Mouse (Mus musculus): ENCODE measurements around the gene Pcdh19.

Gene Pcdh19

DNA sequence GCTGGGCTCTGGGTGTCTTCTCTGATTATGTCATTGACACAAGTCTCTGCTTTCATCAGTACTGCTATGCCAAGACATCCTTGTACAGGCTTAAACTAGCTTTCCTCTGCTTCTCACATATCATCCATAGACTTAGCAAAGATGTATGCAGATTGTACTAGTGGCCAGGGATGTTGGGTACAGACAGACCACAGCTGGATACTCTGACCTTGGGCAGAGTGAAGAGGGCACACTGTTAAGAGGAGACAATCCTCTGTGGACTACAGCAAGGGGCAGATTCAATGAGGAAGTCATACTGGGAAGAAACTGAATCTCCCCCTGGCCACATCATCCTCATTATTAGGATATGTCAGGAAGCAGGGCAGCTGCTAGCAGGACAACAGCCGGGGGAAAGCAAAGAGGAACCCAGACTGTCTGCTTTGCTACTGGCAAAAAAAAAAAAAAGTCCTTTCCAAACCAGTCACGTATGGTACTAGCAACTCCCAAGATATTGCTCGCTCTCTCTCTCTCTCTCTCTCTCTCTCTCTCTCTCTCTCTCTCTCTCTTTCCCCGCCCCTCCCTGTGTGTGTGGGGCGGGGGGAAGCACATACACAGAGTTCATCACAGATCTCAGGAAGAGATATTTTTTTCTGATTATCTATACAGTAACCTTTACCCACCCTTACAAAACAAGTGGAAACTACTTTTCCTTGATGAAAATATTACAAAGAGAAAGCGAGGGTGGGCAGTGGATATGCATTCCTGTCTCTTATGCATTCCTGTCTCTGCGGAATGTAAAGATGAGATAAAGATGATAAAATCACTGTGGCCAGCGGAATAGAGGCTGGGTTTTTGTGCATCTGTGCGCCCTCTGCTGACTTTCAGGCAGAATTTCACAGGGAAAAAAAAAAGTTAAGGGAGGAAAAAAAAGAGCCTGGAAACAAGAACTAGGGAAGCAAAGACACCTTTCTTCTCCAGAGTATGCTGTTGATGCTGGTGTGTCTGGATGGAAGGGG, 31.2 kb downstream of the Pcdh19 start:
- no peak for DNase-seq (ENCODE audit: low read depth)

GRCm38 (mm10) chrX:133655876-133656538, 32.8 kb downstream of the Pcdh19 start:
- DNase-seq (ENCODE audit: low read depth): no peak

- DNase-seq (ENCODE audit: low read depth): no peak
Observed at GRCm38 (mm10) chrX:133655196-133655595, 33.6 kb downstream of the Pcdh19 start.

DNA sequence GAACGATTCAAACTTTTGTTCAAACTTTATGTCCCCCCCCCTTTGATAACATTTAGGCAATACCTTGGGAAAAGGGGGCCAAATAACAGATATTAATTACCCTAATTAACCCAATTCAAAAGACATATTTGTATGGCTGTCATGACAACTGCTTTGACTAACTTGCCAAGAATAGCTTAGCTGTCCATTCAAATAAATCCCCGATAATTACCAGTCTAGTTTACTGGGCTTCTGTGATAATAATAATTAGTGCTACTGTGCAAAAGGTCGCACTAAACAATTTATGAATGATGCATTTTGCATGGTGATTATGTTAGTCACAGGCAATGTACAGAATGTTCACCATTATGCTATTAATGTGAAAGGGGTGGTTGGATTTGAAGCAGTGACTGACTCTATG, 35.7 kb downstream of the Pcdh19 start:
- DNase-seq (ENCODE audit: low read depth): no peak

DNA sequence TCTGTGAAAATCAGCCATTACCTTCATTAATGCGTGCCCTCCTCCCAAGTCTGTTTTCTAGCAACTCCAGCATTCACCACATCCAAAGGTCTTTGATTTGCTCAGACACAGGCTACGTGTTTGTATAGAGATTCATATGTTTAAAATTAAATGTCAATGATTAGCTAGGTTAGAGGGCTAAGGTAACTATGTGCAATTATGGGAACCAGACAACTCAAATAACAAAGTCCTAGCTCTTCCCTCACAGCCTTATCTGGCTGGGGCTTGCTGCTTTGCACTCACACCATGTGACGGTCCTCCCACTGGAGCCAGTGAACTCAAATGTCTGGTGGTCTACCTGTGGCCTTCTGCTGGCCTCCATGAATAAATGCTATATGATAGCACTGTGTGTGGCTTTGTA, 38.4 kb downstream of the Pcdh19 start:
- no peak for DNase-seq (ENCODE audit: low read depth)

DNA sequence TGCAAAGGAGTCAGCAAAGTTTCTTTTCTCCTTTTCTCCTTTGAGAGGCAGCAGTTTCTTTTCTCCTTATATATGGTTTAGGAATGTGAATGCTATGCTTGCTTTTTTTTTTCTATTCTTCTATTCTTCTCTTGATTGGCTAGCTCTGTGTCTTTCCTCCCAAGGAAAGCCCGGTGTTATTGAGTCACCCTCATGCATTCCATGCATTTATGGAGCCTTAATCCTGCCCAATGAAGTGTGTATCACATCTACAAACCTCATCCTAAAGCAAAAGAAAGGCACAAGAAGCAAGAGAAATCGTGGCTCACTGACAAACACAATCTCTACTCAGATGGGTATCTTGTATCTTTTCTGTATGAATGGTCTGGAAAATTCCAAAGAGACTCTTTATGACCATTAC, 41.0 kb downstream of the Pcdh19 start:
- no peak for DNase-seq (ENCODE audit: low read depth)

- no peak for DNase-seq (ENCODE audit: low read depth)
Observed at GRCm38 (mm10) chrX:133639445-133639844, 49.3 kb downstream of the Pcdh19 start.

DNA sequence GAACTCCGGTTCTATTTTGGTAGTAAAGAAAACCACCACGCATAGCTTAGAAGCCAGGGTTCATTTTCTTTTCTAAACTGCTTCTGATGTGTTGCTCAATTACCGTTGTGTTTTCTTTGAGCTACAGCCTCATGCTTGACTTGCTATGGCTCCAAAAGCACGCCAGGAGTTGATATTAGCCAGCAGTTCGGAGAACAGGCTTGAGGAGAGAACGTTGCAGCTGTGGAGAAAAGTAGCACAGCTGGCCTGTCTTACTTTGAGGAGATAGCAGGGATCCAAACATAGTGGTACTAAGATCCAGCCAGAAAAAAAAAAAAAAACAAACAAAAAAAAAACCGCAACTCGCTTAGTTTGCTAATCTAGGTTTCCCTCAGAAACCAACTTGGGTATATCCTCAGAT, 59.2 kb downstream of the Pcdh19 start:
- no peak for DNase-seq (ENCODE audit: low read depth)

DNA sequence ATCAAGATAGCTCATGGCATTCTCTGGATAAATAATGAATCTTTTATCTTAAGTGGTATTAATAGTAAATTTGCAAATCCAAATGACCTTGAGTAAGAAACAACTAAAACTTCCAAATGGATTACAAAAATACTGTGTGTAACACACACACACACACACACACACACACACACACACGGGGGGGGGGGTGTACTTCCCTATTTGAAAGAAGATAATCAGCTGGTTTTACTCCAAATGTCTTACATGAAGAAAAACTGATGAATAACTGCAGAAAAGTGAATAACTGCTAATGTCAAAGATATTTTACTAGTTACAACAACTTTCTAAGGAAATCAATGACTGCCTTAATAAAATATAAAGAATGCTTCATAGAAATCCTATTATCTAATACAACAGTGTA, 70.6 kb downstream of the Pcdh19 start:
- DNase-seq (ENCODE audit: low read depth): no peak

- no peak for DNase-seq (ENCODE audit: low read depth)
Observed at GRCm38 (mm10) chrX:133605828-133606227, 83.0 kb downstream of the Pcdh19 start.

- DNase-seq (ENCODE audit: low read depth): no peak
Observed at GRCm38 (mm10) chrX:133604272-133604671, 84.5 kb downstream of the Pcdh19 start.

- no peak for DNase-seq (ENCODE audit: low read depth)
Observed at GRCm38 (mm10) chrX:133602068-133602467, 86.7 kb downstream of the Pcdh19 start.

DNA sequence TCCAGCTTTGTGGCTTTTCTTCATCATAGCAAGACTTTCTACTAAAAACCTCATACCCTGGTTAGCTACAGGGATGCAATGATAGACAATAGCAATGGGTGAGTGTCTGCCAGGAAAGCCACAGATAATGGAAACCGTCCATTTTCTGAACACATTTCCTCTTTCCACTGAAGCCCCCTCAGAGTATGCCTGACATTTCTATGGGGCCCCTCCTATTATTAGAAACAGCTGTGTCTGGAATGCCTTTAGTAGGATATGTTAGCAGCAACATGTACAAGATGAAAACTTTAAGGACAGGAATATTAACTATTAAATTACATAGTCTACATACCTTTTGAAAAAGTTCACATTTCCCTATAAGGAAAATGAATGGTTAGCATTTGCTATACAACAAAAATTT, 87.1 kb downstream of the Pcdh19 start:
- no peak for DNase-seq (ENCODE audit: low read depth)

GRCm38 (mm10) chrX:133601195-133601594, 87.6 kb downstream of the Pcdh19 start:
- no peak for DNase-seq (ENCODE audit: low read depth)

DNA sequence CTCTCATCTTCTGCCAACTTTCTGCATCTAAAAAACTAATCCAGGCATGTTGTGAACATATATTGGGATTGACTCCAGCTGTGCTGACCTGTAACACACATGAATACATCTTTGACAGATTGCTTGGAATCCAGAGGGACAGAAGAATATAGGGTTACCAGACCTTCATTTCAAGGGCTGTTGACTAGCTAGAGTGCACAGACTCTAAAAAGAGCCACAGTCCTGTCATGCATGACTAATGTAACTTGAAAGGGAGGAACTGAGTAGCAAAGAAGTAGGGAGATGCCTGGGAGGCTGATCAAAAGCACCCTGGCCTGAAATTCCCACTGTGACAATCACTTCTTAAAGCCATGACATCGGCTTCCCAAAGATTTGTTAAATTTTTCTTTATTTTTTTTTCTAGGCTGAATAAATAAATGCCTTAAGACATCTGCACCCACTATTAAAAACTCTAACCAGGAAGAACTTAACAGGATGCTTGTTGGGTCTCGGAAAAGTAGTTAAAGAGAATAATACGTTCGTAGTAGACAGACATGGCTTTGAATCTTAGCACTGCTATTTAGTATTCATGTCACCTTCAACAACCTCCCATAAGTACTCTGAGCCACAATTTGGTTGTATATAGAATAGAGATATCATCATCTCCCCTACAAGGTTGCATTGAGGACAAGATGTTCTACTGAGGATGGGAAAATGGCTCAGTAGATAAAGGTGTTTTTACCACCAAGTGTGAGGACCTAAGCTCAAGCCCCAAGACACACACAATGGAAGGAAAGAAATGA, 113.0 kb downstream of the Pcdh19 start:
- DNase-seq (ENCODE audit: low read depth): no peak

DNA sequence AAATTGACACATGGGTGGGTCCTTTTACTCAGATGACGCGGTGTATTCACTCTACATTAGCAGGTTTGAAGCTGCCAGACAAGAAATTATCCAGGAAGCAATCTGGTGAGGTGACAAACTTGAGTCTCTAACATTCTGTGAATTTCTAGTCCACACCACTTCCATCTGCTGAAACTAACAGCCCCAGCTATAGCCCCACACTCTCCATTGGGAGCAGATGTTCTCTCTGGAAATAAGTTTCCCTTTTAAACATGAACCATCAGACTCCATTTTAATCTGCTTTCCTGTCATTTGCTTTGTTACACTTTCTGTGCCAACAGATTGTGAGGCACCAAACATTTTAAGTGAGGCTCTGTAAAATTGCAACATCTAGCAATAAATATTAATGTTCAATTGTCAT, 123.4 kb downstream of the Pcdh19 start:
- DNase-seq (ENCODE audit: low read depth): no peak

All from naive thymus-derived CD4-positive, alpha-beta T cell, adult 2 months (primary cell).